Mouse (Mus musculus) testis, adult 2 months (tissue): ENCODE results near the gene Pear1. TPM values are rescaled to one million over a fixed set of nuclear protein-coding genes. Genes with fewer than 3 reads are reported as not detected.

Experiments used
- H3K27ac ChIP-seq: fragments of 200-500 bp; 2 replicates; pipeline ENCODE4 v1.5.1; 2012; ENCODE audit warnings: low read depth, low read length; ENCODE audit not compliant: control insufficient read depth, insufficient read depth
- H3K27me3 ChIP-seq: fragments of 200-500 bp; 2 replicates; pipeline ENCODE4 v1.6.1; 2012; ENCODE audit warnings: mild to moderate bottlenecking, low read length, moderate library complexity; ENCODE audit not compliant: control insufficient read depth, insufficient read depth
- H3K36me3 ChIP-seq: fragments of 200-500 bp; 2 replicates; pipeline ENCODE4 v1.6.1; 2012; ENCODE audit warnings: mild to moderate bottlenecking, low read length; ENCODE audit not compliant: control insufficient read depth, insufficient read depth
- H3K4me1 ChIP-seq: fragments of 200-500 bp; 2 replicates; pipeline ENCODE4 v1.6.1; 2012; ENCODE audit warnings: low read length; ENCODE audit not compliant: control insufficient read depth, insufficient read depth
- H3K4me3 ChIP-seq: fragments of 200-500 bp; 2 replicates; pipeline ENCODE4 v1.5.1; 2012; ENCODE audit warnings: low read depth, mild to moderate bottlenecking, low read length, moderate library complexity, mixed read lengths; ENCODE audit not compliant: control insufficient read depth
- CTCF ChIP-seq: fragments of 200-500 bp; IDR thresholded peaks from 2 replicates; pipeline ENCODE4 v1.5.1; 2012; ENCODE audit warnings: low read depth, mild to moderate bottlenecking, inconsistent platforms, low read length, moderate library complexity; ENCODE audit not compliant: control insufficient read depth, insufficient read depth, insufficient replicate concordance
- POLR2A ChIP-seq: fragments of 200-500 bp; IDR thresholded peaks from 2 replicates; pipeline ENCODE4 v1.6.1; 2012; ENCODE audit warnings: low read depth, mild to moderate bottlenecking, inconsistent platforms, low read length, moderate library complexity; ENCODE audit not compliant: control insufficient read depth
- polyA plus RNA-seq: library from polyadenylated mRNA; depleted of rRNA; stranded (reverse); fragments of >200 nt; gene quantifications from 2 replicates; pipeline ENCODE4 v1.2.3, GENCODE M21; 2012

Gene Pear1
- polyA plus RNA-seq, 1 experiment, result 4.1 TPM

DNA sequence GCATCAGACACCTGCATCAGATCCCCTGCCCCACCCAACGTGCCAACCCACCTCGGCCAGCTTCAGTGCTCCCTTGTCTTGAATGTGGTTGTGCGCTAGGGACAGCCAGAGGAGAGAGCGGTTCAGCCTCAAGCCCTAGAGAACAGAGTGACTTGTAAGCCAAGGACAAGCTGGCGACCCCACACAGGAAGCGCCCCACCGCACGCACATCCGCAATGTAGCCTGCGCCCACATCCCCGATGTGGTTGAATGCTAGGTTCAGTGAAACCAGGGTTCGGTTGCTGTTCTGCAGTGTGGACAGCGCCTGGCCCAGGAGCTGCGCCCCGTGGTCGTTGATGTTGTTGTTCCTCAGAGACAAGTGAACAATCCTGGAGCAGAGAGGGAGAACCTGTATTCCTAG lies 81.4 kb downstream of the Pear1 start:
- H3K4me1 ChIP-seq, result peaks cover 5% of the 10 kb centered on the region
- TF ChIP-seq POLR2A, result no peak
- no peaks in the 10 kb centered on the region for H3K27me3 ChIP-seq
- no peak overlapping the region for H3K27ac ChIP-seq
- H3K4me3 ChIP-seq, result no peak overlapping the region
- no peaks in the 10 kb centered on the region; the same call in 1 of the 2 replicates for H3K36me3 ChIP-seq

DNA sequence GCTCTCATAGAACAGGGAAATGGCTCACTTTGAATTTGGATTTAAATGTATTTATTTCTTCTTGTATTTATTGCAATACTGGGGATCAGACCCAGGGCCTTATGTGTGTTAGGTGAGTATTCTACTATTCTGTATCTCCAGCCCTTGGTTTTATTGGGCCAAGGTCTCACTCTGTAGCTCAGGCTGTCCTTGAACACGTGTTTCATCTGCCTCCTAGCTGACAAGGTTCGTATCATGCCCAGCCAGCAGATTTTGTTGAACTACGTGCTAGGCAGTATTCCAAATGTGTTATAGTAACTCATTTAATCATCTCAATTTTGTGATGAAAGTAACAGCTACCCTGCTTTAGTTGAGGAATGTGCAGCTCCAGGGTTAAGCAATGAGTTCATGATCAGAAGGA lies 82.1 kb downstream of the Pear1 start:
- H3K27me3 ChIP-seq, result no peaks in the 10 kb centered on the region

DNA sequence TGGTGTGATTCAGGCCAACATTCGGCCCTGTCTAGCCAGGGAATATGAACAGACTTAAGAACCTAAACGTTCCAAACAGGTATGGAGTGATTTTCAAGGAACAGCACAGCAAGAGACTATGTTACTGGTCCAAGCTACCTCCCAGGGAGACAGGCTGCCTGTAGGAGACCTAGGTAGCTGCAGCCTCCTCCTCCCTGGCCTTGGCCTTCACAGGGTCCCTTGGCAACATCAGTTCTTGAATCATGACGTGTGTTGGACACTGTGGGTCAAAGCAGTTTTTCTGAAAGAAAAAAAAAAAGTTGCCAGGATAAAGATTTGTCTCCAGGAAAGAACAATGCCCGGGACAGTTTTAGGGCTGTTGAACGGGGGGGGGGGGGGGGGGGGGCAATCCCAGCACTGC lies 85.2 kb downstream of the Pear1 start:
- H3K36me3 ChIP-seq, result no peaks in the 10 kb centered on the region
- no peak overlapping the region for H3K27ac ChIP-seq
- H3K4me3 ChIP-seq, result no peak overlapping the region
- H3K4me1 ChIP-seq, result no peaks in the 10 kb centered on the region
- no peaks in the 10 kb centered on the region for H3K27me3 ChIP-seq
- no peak for TF ChIP-seq CTCF
- TF ChIP-seq POLR2A, result no peak

More for the DNA sequence above, 82.1 kb downstream of the Pear1 start:
- Histone ChIP-seq H3K4me3 (no peak overlapping the region), H3K27ac (no peak overlapping the region), H3K36me3 (no peaks in the 10 kb centered on the region; the same call in 1 of the 2 replicates), H3K4me1 (peaks cover 5% of the 10 kb centered on the region)
- TF ChIP-seq POLR2A, result no peak
- TF ChIP-seq CTCF, result no peak

DNA sequence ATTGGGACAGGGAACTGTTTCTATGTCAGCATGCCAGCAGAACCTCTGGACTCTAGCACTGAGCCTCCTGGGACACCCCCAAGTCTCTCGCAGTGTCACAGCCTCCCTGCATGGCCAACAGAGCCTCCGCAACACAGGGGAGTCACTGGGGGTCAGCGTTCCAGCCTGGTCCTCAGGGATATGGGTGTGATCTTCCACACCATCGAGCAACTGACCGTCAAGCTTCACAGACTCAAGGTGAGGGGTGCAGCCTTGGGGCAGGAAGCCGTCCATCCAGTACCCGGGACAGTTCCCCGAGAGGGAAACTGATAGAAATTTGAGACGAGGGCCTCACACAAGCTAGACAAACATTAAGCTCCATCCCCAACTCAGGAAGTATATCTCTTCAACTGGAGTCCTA lies 88.8 kb downstream of the Pear1 start:
- Histone ChIP-seq H3K4me3 (no peak overlapping the region), H3K4me1 (no peaks in the 10 kb centered on the region), H3K27me3 (no peaks in the 10 kb centered on the region), H3K36me3 (no peaks in the 10 kb centered on the region), H3K27ac (no peak overlapping the region)
- TF ChIP-seq POLR2A, result no peak
- no peak for TF ChIP-seq CTCF

DNA sequence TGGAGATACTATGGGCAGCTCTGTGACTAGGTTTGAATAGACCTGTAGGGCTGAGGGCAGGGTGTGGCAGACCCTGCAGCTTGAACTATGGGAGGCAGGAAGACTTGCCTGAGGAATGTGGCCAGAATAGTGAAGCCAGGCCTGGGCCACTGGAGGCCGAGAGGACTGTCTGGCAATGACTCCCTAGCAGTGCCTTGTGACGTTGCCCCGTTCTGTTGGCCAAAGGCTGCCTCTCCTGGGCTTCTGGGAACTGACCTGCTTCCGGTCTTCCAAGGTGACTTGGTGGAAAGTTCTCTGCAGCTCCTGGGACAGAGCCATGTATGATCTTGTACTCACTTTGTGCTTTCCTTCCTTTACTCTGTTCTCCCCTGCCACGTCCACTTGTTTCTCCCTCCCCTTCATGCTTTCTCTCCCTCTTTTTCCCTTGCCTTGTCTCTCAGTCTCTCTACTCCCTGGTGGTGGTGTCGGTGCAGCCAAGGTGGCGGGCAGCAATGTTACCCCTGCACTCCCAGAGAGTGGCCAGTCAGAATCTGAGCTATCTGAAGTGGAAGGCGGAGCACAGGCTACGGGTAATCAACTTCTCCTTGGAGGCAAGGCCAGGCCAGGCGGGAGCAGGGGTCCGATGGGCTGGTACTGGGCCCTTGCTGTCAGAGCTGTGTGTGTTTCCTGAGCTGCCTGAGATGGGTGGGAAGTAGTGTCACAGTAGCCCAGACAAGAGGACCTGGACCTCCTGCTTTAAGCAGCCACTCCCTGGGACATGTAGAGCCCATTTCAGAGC lies 89.9 kb downstream of the Pear1 start:
- Histone ChIP-seq H3K36me3 (peaks cover under 1% of the 10 kb centered on the region; the same call in 1 of the 2 replicates), H3K27me3 (no peaks in the 10 kb centered on the region), H3K4me1 (no peaks in the 10 kb centered on the region), H3K27ac (no peak overlapping the region), H3K4me3 (no peak overlapping the region)
- TF ChIP-seq CTCF, result no peak
- TF ChIP-seq POLR2A, result no peak

DNA sequence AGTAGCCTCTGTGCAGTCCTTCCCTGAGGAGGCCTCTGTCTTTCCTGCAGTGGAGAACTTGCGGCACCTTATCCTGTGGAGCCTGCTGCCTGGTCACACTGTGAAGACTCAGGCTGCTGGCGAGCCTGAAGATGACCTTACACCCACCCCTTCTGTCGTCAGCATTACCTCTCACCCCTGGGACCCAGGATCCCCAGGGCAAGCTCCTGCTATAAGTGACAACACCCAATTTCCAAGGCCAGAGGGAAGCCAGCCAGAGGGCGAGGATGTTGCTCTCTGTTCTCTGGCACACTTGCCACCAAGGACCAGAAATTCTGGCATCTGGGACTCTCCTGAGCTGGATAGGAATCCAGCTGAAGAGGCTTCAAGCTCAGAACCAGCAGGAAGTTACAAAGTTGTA lies 91.0 kb downstream of the Pear1 start:
- Histone ChIP-seq H3K4me1 (no peaks in the 10 kb centered on the region), H3K27me3 (no peaks in the 10 kb centered on the region), H3K4me3 (no peak overlapping the region), H3K27ac (no peak overlapping the region), H3K36me3 (peaks cover 2% of the 10 kb centered on the region; the same call in 1 of the 2 replicates)
- TF ChIP-seq CTCF (no peak), POLR2A (no peak)

DNA sequence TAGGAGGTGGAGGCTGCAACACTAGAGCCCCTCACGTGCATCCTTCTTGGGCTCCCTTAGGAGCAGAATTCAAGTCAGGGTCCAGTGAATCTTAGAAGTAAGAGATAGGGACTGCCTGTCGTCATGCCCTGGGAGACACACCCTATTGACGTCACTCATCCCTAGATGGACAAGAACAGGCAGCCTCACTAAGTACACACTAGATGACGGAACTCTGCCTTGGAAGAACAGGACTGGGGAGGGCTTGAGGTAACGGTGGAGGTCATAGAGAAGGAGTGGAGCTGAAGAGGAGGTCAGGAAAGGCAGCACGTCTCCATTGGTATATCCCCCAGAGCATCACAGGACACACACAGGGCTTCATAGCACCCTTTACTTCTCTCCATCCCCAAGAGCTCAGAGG lies 95.4 kb downstream of the Pear1 start:
- Histone ChIP-seq H3K4me3 (no peak overlapping the region), H3K36me3 (peaks cover 10% of the 10 kb centered on the region), H3K4me1 (no peaks in the 10 kb centered on the region), H3K27ac (no peak overlapping the region), H3K27me3 (no peaks in the 10 kb centered on the region)
- TF ChIP-seq CTCF (no peak), POLR2A (no peak)

DNA sequence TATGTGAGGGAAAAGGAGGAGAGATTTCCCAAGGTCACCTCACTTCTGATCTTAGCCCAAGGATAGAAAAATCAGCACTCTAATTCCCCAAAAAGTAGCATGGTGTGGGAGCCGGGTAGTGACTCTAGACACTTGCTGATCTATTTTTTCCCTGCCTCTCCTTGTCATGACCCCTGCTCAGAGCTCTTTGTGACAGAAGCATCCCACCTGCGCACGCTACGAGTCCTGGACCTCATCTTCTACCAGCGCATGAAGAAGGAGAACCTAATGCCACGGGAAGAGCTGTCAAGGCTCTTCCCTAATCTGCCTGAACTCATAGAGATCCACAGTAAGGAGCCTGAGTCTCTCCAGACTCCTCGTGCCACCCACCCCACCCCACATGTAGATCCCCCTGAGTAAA lies 97.9 kb downstream of the Pear1 start:
- Histone ChIP-seq H3K36me3 (peaks cover 11% of the 10 kb centered on the region), H3K4me1 (no peaks in the 10 kb centered on the region), H3K27ac (no peak overlapping the region), H3K27me3 (no peaks in the 10 kb centered on the region), H3K4me3 (no peak overlapping the region)
- TF ChIP-seq POLR2A, result no peak
- TF ChIP-seq CTCF, result no peak
